In genomic region chr7:44949922-44950321, GRCm38 (mm10) we compare ENCODE assay signal across 25 mouse cellular contexts. TPM values are rescaled to one million over a fixed set of nuclear protein-coding genes. Genes with fewer than 3 reads are reported as not detected.
"Had no signal": no experiment of that assay in that cellular context is flagged by ENCODE, and none has a peak within 500 bp of the region (broad histone marks: within the 10 kb centered on the region; RNA-seq: fewer than 3 reads in every experiment).

No protein-coding gene starts in this region.

- H3K4me3 ChIP-seq: kidney, embryonic 15.5 days; limb, embryonic 12.5 days; limb, embryonic 15.5 days; midbrain, embryonic 13.5 days; myocyte; neural tube, embryonic 13.5 days; stomach, embryonic 15.5 days had no signal

- ATAC-seq: liver, postnatal 0 days; lung, postnatal 0 days; midbrain, embryonic 13.5 days; midbrain, embryonic 16.5 days had no signal

- DNase-seq: kidney, adult 11 months; kidney, adult 8-10 months; kidney, postnatal 10 days; kidney, postnatal 36 days; layer of hippocampus, adult 9-11 months; left cerebral cortex, postnatal 4 days; liver, postnatal 0 days; lung, embryonic 14.5 days; right cerebral cortex, postnatal 25 days; spleen, adult 18-20 months; thymus, postnatal 25 days had no signal

- H3K27ac ChIP-seq: kidney, embryonic 15.5 days; limb, embryonic 12.5 days; limb, embryonic 15.5 days; liver, embryonic 14.5 days; macrophage; midbrain, embryonic 13.5 days; neural tube, embryonic 13.5 days; stomach, embryonic 15.5 days had no signal

RNA-seq across cellular contexts. Expression of gene Tsks, which starts 6.9 kb away (rescaled TPM):
- total RNA-seq: left cerebral cortex, postnatal 4 days; megakaryocyte-erythroid progenitor cell, adult 5-6 weeks; monocyte, adult 5-6 weeks; neutrophil, adult 5-6 weeks had no signal
- polyA plus RNA-seq: macrophage, myocyte had no signal

RNA-seq across cellular contexts. Expression of gene Cpt1c, which starts 24.7 kb away (rescaled TPM):
- total RNA-seq: monocyte, adult 5-6 weeks; neutrophil, adult 5-6 weeks had no signal
- polyA plus RNA-seq: macrophage had no signal
